In the genomic region with DNA sequence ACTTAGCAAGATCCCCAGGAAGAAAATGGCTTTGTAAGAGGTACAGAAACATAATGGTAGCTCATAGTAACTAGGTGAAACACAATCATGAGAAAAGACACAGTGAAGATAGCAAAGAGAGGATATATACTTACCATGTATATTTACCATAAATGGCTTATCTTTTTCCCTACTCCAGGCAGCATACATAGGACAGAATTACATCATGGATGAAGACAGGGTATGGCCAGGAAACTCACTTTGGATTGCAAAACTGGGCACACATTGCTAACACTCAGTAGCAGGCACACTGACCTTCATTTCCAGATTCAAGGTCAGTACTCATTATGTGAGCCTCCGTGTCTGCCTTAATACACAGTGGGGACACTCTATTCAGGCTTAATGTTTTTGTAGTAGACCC, we compare ENCODE assay signal across 4 mouse cellular contexts.
"Had no signal": no experiment of that assay in that cellular context is flagged by ENCODE, and none has a peak within 500 bp of the region (broad histone marks: within the 10 kb centered on the region; RNA-seq: fewer than 3 reads in every experiment).

No protein-coding gene starts in this region.

- H3K4me1 ChIP-seq: neural tube, embryonic 13.5 days; neural tube, embryonic 15.5 days; stomach, embryonic 15.5 days had no signal

- H3K27me3 ChIP-seq: neural tube, embryonic 13.5 days; neural tube, embryonic 15.5 days; stomach, embryonic 15.5 days had no signal

- H3K36me3 ChIP-seq: neural tube, embryonic 13.5 days; neural tube, embryonic 15.5 days; stomach, embryonic 15.5 days had no signal

- H3K4me3 ChIP-seq: neural tube, embryonic 13.5 days; neural tube, embryonic 15.5 days; stomach, embryonic 15.5 days had no signal

- H3K9me3 ChIP-seq: neural tube, embryonic 13.5 days; neural tube, embryonic 15.5 days; stomach, embryonic 15.5 days had no signal

- H3K4me2 ChIP-seq: neural tube, embryonic 13.5 days; neural tube, embryonic 15.5 days; stomach, embryonic 15.5 days had no signal

- H3K9ac ChIP-seq: neural tube, embryonic 13.5 days; neural tube, embryonic 15.5 days; stomach, embryonic 15.5 days had no signal

- H3K27ac ChIP-seq: neural tube, embryonic 13.5 days; neural tube, embryonic 15.5 days; stomach, embryonic 15.5 days; stomach, postnatal 0 days had no signal
